Mouse (Mus musculus): ENCODE results near the gene Efl1.

- no peak for TF ChIP-seq EP300 (IDR thresholded peaks at IDR 0.05; ENCODE audit: insufficient read depth, low read depth, low read length)
- no peak for TF ChIP-seq POLR2A (IDR thresholded peaks at IDR 0.05; ENCODE audit: insufficient read depth, low read length)
These were observed 137.7 kb downstream of the Efl1 start for GRCm38 (mm10) chr7:82785970-82786647.

All from ES-Bruce4 (cell line).